Mouse (Mus musculus) hindbrain, embryonic 12.5 days (tissue): Measurements from ENCODE around the gene Rab44. TPM values are rescaled to one million over a fixed set of nuclear protein-coding genes. Genes with fewer than 3 reads are reported as not detected.
A peak's percentile ranks its signal among the peaks of the same experiment; 100 is the strongest.
"Not testable (repeated sequence)": the region's sequence is repeated elsewhere in the genome, so short reads cannot be mapped to it uniquely, and the experiment has no call there.

Source experiments
- ATAC-seq: fragments of 200-750 bp; cut with Nextera tagmentation; 2 replicates; pipeline ENCODE4 v1.8.0; 2017; ENCODE audit warnings: moderate TSS enrichment; ENCODE audit not compliant: low FRiP score
- H3K27ac ChIP-seq: fragments of 300-500 bp; sonication (generic); 2 replicates; pipeline ENCODE4 v1.5.1; 2016; ENCODE audit warnings: mild to moderate bottlenecking
- H3K27me3 ChIP-seq: fragments of 300-500 bp; sonication (generic); 2 replicates; pipeline ENCODE4 v1.6.1; 2016; ENCODE audit warnings: mild to moderate bottlenecking
- H3K36me3 ChIP-seq: fragments of 300-500 bp; sonication (generic); 2 replicates; pipeline ENCODE4 v1.6.1; 2016; ENCODE audit warnings: mild to moderate bottlenecking
- H3K4me1 ChIP-seq: fragments of 300-500 bp; sonication (generic); 2 replicates; pipeline ENCODE4 v1.6.1; 2016
- H3K4me2 ChIP-seq: fragments of 300-500 bp; sonication (generic); replicated peaks from 2 replicates; pipeline ENCODE4 v1.6.1; 2016; ENCODE audit warnings: mild to moderate bottlenecking
- H3K4me3 ChIP-seq: fragments of 300-500 bp; sonication (generic); 2 replicates; pipeline ENCODE4 v1.5.1; 2016; ENCODE audit warnings: mild to moderate bottlenecking
- H3K9ac ChIP-seq: fragments of 300-500 bp; sonication (generic); 2 replicates; pipeline ENCODE4 v1.6.1; 2016; ENCODE audit warnings: mild to moderate bottlenecking, moderate library complexity
- H3K9me3 ChIP-seq: fragments of 300-500 bp; sonication (generic); replicated peaks from 2 replicates; pipeline ENCODE4 v1.6.1; 2016; ENCODE audit warnings: mild to moderate bottlenecking
- WGBS: fragments of 180-500 bp; shearing (Covaris S2); methylation state at CpG from one replicate; pipeline ENCODE4 v1.1.7; 2016; 5-methylcytosine and 5-hydroxymethylcytosine counted together
- polyA plus RNA-seq: library from polyadenylated mRNA; unstranded; fragments of >200 nt; fragmentation: Nextera tagmentation; extraction: Ambion mirVana; gene quantifications from 2 replicates; pipeline ENCODE4 v1.2.1, GENCODE M21; 2016

The Rab44 gene
- 0.34 and 1.1 TPM in 2 replicates for polyA plus RNA-seq

DNA sequence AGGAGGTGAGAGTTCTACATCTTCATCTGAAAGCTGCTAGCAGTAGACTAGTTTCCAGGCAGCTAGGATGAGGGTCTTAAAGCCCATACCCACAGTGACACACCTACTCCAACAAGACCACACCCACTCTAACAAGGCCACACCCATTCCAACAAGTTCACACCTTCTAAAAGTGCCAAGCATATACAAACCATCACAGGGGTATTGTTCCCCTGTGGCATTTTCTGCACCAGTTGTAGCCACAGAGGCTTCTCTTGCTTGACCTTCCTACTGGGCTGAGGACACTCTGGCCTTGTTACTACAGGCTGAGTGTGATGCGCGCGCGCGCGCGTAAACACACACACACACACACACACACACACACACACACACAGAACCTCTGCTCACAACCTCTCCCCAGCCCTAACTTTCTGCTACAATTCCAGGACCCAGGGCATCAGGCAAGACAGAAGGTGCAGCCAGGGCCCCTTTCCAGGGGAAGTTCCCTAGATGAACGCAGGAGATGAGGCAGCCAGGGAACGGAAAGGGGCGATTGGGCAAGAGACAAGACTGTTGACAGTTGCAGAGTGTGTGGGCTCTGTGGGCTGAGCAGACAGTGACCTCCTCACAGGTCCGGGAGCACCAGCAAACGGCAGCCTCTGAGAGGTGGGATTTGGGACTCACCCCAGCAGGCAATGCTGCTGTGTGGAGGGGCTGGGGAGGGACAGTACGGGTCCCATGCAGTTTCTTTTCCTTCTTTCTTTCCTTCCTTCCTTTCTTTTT, at the start of gene Rab44:
Gene Rab44, plus strand, starts transcription at position 555 of the 762 bp plus-strand sequence.
- Histone ChIP-seq H3K4me1 (no peaks in the 10 kb centered on the region), H3K27ac (no peak within 1 kb of the TSS), H3K9me3 (no peaks in the 10 kb centered on the region), H3K36me3 (no peaks in the 10 kb centered on the region), H3K27me3 (no peaks in the 10 kb centered on the region), H3K4me3 (no peak within 1 kb of the TSS), H3K9ac (no peak within 1 kb of the TSS), H3K4me2 (no peak within 1 kb of the TSS)
- WGBS = 94% methylated on average over 13 of the region's 13 CpGs
- ATAC-seq = no peak

DNA sequence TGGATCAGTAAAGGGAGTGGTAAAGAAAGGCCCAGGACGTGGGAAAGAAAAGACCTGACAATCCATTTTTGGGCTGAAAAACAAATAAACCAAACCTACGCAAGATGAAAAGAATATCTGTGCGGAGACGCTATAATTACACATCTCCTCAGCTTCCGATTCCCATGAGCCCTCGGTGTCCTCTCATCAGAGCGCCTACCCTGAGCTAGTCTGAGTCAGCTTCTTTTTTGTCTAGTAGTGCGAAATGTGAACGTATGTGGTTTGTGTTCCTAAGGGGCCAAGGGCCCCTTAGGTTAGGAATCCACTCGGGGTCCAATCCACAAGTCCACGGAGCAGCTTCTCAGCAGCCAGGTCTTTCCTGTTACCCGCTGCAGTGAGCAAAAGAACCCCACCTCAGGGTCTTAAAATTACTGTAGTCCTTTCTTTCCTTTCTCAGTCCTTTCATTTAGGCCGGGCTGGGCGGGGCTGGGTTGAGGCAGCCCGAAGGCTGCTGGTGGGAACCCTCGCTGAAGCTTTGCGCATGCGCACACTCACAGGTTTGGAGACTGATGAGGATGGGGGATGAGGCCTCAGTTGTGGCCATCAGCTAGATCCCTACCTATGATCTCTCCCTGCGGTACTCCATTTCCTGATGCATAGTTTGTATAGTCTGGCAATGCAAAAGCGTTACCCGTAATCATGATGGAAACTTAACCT, 48.6 kb upstream of the Rab44 start:
- no peak overlapping the region for H3K9ac ChIP-seq
- no peaks in the 10 kb centered on the region for H3K36me3 ChIP-seq
- H3K27me3 ChIP-seq = no peaks in the 10 kb centered on the region
- WGBS = 77% methylated on average over 21 of the region's 21 CpGs
- H3K9me3 ChIP-seq = no peaks in the 10 kb centered on the region
- ATAC-seq = no peak
- H3K27ac ChIP-seq = no peak overlapping the region
- peaks cover 28% of the 10 kb centered on the region for H3K4me1 ChIP-seq
- no peak overlapping the region for H3K4me2 ChIP-seq
- H3K4me3 ChIP-seq = no peak overlapping the region

DNA sequence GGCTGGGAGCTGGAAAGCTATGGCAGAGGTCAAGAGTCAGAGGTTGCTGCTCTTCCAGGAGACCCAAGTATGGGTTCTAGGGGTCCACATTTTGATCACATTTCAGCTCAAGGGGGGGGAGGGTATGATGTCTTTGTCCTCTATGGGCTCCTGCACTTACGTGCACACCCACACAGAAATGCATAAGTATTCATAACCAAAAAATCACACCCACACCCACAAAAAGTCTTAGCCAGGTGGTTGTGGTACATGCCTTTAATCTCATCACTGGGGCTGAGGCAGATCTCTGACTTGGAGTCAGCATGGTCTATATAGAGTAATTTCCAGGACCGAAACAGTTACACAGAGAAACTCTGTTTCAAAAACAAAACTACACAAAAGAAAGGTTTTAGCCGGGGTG, 48.0 kb upstream of the Rab44 start:
- Histone ChIP-seq H3K4me3 (no peak overlapping the region), H3K27ac (no peak overlapping the region), H3K4me2 (no peak overlapping the region), H3K9ac (no peak overlapping the region), H3K27me3 (no peaks in the 10 kb centered on the region), H3K4me1 (peaks cover 28% of the 10 kb centered on the region), H3K36me3 (no peaks in the 10 kb centered on the region), H3K9me3 (no peaks in the 10 kb centered on the region)
- 88% methylated on average over 3 of the region's 3 CpGs for WGBS
- ATAC-seq = no peak

DNA sequence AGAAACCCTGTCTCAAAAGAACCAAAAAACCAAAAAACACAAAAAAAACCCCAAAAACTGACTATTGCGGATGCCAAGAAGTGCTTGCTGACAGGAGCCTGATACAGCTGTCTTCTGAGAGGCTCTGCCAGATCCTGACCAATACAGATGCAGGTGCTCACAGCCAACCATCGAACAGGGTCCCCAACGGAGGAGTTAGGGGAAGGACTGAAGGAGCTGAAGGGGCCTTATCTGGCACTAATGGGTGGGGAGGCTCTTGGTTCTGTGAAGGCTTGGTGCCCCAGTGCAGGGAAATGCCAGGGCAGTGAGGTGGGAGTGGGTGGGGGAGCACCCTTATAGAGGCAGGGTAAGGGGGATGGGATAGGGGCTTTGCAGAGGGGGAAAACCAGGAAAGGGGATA, 46.5 kb upstream of the Rab44 start:
- H3K9ac ChIP-seq, H3K27me3 ChIP-seq, ATAC-seq, H3K4me2 ChIP-seq, H3K9me3 ChIP-seq, H3K27ac ChIP-seq, H3K4me3 ChIP-seq, H3K36me3 ChIP-seq: not testable (repeated sequence)
- peaks cover 25% of the 10 kb centered on the region for H3K4me1 ChIP-seq
- WGBS = 84% methylated on average over 3 of the region's 3 CpGs

DNA sequence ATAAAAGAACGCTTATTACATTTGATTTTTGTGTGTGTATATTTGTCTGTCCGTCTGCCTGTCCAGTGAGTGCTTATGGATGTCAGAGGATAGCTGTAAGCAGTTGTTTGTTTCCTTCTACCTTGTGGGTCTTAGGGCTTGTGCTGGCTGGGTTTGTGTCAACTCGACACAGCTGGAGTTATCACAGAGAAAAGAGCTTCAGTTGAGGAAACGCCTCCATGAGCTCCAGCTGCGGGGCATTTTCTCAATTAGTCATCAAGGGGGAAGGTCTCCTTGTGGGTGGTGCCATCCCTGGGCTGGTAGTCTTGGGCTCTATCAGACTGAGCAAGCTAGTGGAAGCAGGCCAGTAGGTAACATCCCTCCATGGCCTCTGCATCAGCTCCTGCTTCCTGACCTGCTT, 46.1 kb upstream of the Rab44 start:
- ATAC-seq = no peak
- Histone ChIP-seq H3K4me1 (peaks cover 25% of the 10 kb centered on the region), H3K9ac (no peak overlapping the region), H3K4me3 (no peak overlapping the region), H3K27ac (no peak overlapping the region), H3K36me3 (no peaks in the 10 kb centered on the region), H3K27me3 (no peaks in the 10 kb centered on the region; the same call in 1 of the 2 replicates), H3K4me2 (no peak overlapping the region), H3K9me3 (no peaks in the 10 kb centered on the region)
- WGBS = 49% methylated on average over 5 of the region's 5 CpGs

DNA sequence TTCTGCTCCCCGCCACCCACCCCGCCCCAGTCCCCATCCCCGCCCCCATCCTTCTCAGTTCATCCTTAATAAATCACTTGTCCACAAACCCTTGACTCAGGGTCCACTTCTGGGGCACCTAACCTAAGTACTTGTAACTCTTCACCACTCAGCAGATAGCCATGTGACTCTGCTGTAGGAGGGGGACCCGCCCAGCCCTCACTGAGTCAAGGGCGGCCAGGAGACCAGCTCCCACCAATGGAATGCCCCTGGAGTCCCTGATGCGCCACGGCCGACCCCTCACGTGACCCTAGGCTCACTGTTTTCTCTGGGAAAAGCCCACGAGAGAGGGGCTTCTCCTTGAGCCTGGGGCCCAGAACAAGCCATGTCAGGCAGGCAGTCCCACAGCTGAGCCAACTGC, 44.9 kb upstream of the Rab44 start:
- no peak overlapping the region for H3K9ac ChIP-seq
- no peak overlapping the region for H3K4me2 ChIP-seq
- ATAC-seq = no peak
- 67% methylated on average over 9 of the region's 10 CpGs for WGBS
- peaks cover 19% of the 10 kb centered on the region for H3K4me1 ChIP-seq
- H3K27me3 ChIP-seq = no peaks in the 10 kb centered on the region; the same call in 1 of the 2 replicates
- no peak overlapping the region for H3K4me3 ChIP-seq
- no peaks in the 10 kb centered on the region for H3K9me3 ChIP-seq
- H3K36me3 ChIP-seq = no peaks in the 10 kb centered on the region
- no peak overlapping the region for H3K27ac ChIP-seq

DNA sequence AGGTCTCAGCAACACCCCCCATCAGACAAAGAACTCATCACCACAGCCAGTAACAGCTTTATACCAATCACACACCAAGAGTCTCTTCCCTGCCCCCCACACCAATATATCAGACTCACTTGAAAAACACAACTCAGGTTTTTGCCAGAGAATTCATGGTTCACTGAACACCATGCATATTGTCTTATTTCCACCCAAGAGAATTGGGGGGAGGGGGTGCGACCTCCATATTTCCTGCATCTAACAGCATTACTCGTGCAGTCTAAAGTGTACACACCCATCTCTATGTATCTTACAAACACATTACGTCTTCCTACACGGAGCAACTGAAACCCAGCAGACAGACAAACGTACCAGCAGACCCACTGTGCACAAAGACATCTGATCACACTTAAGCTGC, 42.1 kb upstream of the Rab44 start:
- no peak overlapping the region for H3K9ac ChIP-seq
- no peaks in the 10 kb centered on the region; the same call in 1 of the 2 replicates for H3K27me3 ChIP-seq
- no peak overlapping the region for H3K27ac ChIP-seq
- WGBS = 75% methylated on average over 5 of the region's 5 CpGs
- H3K4me2 ChIP-seq = no peak overlapping the region
- H3K4me1 ChIP-seq = peaks cover 18% of the 10 kb centered on the region
- H3K36me3 ChIP-seq = no peaks in the 10 kb centered on the region
- no peak for ATAC-seq
- H3K4me3 ChIP-seq = no peak overlapping the region
- H3K9me3 ChIP-seq = no peaks in the 10 kb centered on the region

DNA sequence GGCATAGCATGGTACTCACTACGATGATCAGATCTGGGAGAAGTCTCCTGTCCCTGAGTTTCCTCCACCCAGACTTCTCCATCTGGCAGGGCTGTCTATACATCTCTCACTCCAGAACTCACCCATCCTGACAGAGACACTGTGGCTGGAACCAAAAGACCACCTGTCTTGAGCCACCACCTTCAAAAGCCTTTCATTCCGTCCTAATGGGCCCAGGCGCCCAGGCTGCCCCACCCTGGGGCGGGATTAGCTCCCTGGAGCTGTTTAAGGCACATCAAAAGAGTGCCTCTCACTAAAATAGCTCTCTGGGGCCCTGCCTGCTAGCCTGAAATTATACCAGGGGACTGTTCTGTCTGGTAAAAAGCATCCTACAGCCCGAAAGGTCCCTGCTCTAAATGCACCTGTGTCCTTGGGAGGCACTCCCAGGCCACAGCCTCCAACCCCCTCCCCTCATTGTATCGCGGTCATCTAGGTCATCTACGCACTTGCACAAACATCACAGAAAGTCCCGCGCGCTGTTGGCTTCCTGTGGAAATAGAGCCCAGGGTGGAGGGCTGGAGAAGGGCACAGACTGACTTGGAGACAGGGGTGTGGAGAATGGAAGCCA, 41.1 kb upstream of the Rab44 start:
- no peak overlapping the region for H3K4me3 ChIP-seq
- H3K9ac ChIP-seq = no peak overlapping the region
- H3K9me3 ChIP-seq = no peaks in the 10 kb centered on the region
- peaks cover 18% of the 10 kb centered on the region for H3K4me1 ChIP-seq
- H3K27ac ChIP-seq = no peak overlapping the region
- H3K27me3 ChIP-seq = no peaks in the 10 kb centered on the region; the same call in 1 of the 2 replicates
- ATAC-seq = no peak
- no peaks in the 10 kb centered on the region for H3K36me3 ChIP-seq
- no peak overlapping the region for H3K4me2 ChIP-seq
- WGBS = 28% methylated on average over 11 of the region's 11 CpGs

DNA sequence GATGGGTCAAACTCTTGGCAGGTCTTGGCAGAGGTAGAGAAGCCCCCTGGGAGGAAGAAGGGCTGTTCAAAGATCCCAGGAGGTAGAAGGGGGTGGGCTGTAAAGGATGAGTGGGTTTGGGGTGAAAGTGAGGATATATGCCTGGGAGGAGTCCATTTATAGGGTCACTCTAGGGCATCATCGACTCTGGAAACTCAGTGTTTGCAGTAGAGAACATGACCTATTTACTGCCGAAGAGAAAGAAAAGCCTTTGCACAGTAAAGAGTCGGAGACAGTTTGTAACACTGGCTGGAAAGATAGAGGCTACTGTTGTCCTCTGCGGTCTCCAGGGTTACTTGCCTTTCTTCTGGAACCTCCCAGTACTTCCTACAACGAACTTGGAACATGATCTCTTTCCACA, 40.6 kb upstream of the Rab44 start:
- Histone ChIP-seq H3K36me3 (no peaks in the 10 kb centered on the region), H3K9me3 (no peaks in the 10 kb centered on the region), H3K4me1 (peaks cover 20% of the 10 kb centered on the region), H3K27me3 (no peaks in the 10 kb centered on the region; the same call in 1 of the 2 replicates), H3K4me2 (no peak overlapping the region), H3K4me3 (no peak overlapping the region), H3K9ac (no peak overlapping the region), H3K27ac (no peak overlapping the region)
- ATAC-seq = no peak
- whole genome bisulfite sequencing = 65% methylated on average over 5 of the region's 5 CpGs

DNA sequence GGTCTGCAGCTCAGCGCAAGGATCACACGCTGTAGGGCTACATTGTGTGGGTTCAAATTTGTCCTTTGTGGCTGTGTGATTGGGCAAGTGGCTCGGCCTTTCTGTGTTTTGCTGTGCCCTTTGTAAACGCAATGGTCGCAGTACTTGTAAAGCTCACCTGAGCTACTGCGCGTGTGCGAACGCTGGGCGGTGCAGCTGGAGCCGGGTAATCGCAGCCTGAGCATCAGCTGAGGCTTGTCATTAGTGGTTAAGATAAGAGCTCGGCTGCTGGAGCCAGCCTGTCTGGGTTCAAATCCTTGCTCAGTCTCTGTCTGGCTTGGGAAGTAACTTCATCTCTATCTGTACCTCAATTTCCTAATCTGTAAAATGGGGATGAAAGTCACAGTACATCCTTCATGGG, 39.9 kb upstream of the Rab44 start:
- H3K27ac ChIP-seq = no peak overlapping the region
- no peaks in the 10 kb centered on the region for H3K9me3 ChIP-seq
- WGBS = 82% methylated on average over 13 of the region's 13 CpGs
- no peaks in the 10 kb centered on the region for H3K36me3 ChIP-seq
- H3K4me2 ChIP-seq = no peak overlapping the region
- H3K4me3 ChIP-seq = no peak overlapping the region
- H3K9ac ChIP-seq = no peak overlapping the region
- peaks cover 26% of the 10 kb centered on the region for H3K4me1 ChIP-seq
- peaks cover 3% of the 10 kb centered on the region for H3K27me3 ChIP-seq
- no peak for ATAC-seq

DNA sequence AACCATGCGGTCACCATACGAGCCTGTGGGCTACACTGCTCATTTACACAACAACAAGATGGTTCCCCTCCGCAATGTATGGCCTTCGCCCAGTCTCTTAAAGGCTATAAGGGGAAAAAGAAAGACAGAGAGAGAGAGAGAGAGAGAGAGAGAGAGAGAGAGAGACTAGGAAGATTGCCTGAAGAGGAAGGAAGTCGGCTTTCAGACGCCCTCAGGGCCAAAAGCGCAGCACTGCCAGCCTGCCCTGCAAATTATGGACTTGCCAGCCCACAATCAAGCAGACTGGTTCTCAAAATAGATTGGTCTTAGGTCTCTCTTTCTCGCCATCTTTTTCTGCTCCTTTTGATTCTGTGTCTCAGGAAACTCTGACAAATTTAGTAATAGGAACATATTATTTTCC, 37.7 kb upstream of the Rab44 start:
- H3K27me3 ChIP-seq = peaks cover 20% of the 10 kb centered on the region
- no peak overlapping the region for H3K9ac ChIP-seq
- no peak for ATAC-seq
- no peak overlapping the region for H3K4me2 ChIP-seq
- H3K4me3 ChIP-seq = no peak overlapping the region
- H3K27ac ChIP-seq = no peak overlapping the region
- 83% methylated on average over 8 of the region's 8 CpGs for WGBS
- H3K4me1 ChIP-seq = peaks cover 32% of the 10 kb centered on the region
- H3K9me3 ChIP-seq = no peaks in the 10 kb centered on the region
- H3K36me3 ChIP-seq = no peaks in the 10 kb centered on the region

DNA sequence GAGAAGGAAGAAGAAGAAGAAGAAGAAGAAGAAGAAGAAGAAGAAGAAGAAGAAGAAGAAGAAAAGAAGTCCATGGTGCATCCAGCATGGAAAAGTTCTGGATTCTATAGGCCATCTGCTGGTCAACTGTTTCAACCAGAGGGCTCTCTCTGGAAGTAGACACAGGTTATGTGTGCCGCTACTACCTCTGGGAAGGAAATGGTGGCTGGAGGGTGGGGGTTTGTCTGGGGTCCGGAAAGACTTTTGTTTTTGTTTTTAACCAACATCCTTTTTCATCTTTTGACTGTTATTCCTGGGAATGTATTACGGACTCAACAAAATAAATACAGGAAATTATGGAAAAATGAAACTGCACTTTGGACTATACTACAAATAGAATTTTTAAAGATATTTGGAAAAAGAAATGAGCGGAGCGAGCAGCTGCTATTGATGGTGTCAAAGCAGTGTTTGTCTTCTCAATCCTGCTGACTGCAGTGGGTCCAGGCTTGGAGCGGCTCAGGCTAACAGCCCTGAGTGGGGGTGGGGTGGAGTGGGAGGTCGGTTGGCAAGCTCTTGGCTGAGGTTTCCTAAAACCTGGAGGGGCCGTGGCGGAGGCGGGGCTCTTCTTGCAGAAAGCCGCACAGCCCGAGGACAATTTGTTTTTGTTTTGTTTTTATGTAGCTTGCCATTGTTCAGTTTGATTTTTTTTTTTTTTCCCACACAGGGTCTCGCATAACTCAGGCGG, 36.0 kb upstream of the Rab44 start:
- ATAC-seq = no peak
- 21% methylated on average over 14 of the region's 14 CpGs for WGBS
- Histone ChIP-seq H3K4me2 (peak overlapping the region; percentile 42), H3K4me1 (peaks cover 31% of the 10 kb centered on the region), H3K27ac (no peak overlapping the region), H3K27me3 (peaks cover 34% of the 10 kb centered on the region), H3K36me3 (no peaks in the 10 kb centered on the region), H3K9ac (no peak overlapping the region), H3K4me3 (0 out of 2 replicates have a peak overlapping the region, but pooled peaks have one; percentile 14), H3K9me3 (no peaks in the 10 kb centered on the region)
